Mouse (Mus musculus): ENCODE measurements around the gene Upk3bl. TPM values are rescaled to one million over a fixed set of nuclear protein-coding genes. Genes with fewer than 3 reads are reported as not detected.

The Upk3bl gene
- polyA plus RNA-seq (2015; fragmentation: Nextera tagmentation; extraction: Ambion mirVana), result 4.0 and 6.1 TPM in 2 replicates

DNA sequence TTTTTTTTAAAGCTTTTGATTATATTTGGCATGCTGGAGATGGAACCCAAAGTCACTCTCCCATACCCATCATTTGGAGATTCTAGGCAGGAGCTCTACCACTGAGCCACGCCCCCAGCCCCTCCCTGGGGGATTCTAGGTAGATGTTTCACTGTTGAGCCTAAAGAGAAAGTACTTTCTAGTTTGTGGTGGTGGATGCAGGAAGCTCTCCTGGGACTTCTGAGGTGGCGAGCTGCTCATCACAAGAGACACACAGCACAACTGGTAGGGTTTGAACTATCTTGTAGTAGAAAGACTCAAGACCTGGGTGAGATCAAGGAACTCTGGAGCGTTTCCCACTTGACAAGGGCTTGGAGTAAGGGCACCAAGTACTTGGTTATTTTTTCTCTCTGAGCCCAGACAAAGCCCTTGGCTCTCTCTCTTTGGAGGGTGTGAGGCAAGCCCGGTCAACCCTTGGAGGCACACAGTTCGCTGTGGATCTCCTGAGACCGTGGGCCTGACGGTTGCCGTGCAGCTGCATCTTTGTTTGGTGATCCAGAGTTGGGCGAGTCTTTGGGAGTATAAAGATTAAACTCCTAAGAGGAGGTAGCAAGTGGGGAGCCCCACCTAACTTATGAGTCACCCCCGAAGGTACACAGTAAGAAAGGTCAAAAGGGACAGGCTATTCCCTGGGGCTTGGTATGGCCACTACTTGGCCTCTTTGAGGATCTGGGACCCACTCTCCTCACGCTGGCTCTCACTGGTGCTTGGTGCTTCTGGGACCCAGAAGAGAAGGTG is at the start of gene Upk3bl:
Gene Upk3bl, plus strand, starts transcription at position 192 of the 777 bp plus-strand sequence.
- Histone ChIP-seq H3K4me2 (ENCODE audit: low read length) (no peak within 1 kb of the TSS), H3K36me3 (ENCODE audit: insufficient read depth, low read length) (no peaks in the 10 kb centered on the region), H3K27ac (peak within 1 kb of the TSS; percentile 88; the same call in 1 of the 2 replicates), H3K9me3 (replicated peaks; ENCODE audit: low read length) (no peaks in the 10 kb centered on the region), H3K27me3 (ENCODE audit: insufficient read depth, low read length) (no peaks in the 10 kb centered on the region), H3K4me1 (replicated peaks; ENCODE audit: insufficient read depth, low read length) (peaks cover 24% of the 10 kb centered on the region), H3K4me3 (replicated peaks; ENCODE audit: low read depth, low read length) (no peak within 1 kb of the TSS), H3K9ac (ENCODE audit: low read depth, low read length) (no peak within 1 kb of the TSS)
- DNase-seq (ENCODE audit: low spot score) (no peak), ATAC-seq (replicated peaks; ENCODE audit: low FRiP score, low read depth) (no peak)
- 90% methylated on average over 11 of the region's 11 CpGs for WGBS
- TF ChIP-seq CTCF (IDR thresholded peaks at IDR 0.05; ENCODE audit: low read depth), result no peak

DNA sequence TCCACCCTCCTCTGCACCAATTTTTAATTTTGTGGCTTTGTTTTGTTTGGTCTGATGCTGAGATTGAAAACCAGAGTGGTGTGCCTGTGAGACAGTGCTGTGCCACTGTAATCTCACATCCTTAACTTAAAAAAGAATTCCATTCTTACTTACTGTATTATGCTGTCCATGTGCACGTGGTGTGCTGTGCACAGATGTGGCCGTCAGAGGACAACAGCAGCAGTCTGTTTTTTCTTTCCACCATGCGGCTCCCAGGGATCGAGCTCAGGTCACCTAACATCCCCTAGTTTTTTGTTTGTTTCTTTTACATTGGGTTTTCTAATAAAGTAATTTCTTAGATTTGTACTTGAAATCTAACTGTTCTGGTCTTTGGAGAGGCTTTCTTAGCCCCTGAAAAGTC is 49.8 kb upstream of the Upk3bl start:
- Histone ChIP-seq H3K36me3 (ENCODE audit: insufficient read depth, low read length) (0 out of 2 replicates have a peak, but pooled peaks cover 3% of the 10 kb centered on the region), H3K4me3 (replicated peaks; ENCODE audit: low read depth, low read length) (no peak overlapping the region), H3K27ac (no peak overlapping the region), H3K27me3 (ENCODE audit: insufficient read depth, low read length) (no peaks in the 10 kb centered on the region), H3K4me1 (replicated peaks; ENCODE audit: insufficient read depth, low read length) (no peaks in the 10 kb centered on the region; the same call in 1 of the 2 replicates), H3K9me3 (replicated peaks; ENCODE audit: low read length) (no peaks in the 10 kb centered on the region), H3K4me2 (ENCODE audit: low read length) (no peak overlapping the region), H3K9ac (ENCODE audit: low read depth, low read length) (no peak overlapping the region)
- TF ChIP-seq CTCF (IDR thresholded peaks at IDR 0.05; ENCODE audit: low read depth), result no peak
- WGBS, result 46% methylated on average over 4 of the region's 4 CpGs
- no peak for ATAC-seq (replicated peaks; ENCODE audit: low FRiP score, low read depth)
- no peak for DNase-seq (ENCODE audit: low spot score)

DNA sequence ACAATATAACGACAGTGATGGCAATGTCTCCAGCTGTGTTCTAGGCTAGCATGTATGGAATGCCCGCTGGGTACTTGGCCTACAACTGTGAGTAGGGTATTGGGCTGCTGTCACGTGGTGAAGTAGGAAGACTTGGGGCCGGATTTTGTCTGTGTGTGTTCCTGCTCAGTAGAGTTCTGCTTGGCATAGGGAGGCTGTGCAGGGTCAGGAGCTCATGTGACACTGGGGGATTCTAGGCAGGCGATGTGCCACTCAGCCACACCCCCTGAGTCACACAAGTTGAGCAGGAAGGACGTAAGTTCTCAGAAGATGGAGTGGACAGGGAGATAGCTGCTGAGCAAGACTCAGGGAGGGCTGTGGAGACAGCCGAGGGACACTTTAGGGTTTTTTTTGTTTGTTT is 46.5 kb upstream of the Upk3bl start:
- no peak overlapping the region for H3K4me2 ChIP-seq (ENCODE audit: low read length)
- no peak for TF ChIP-seq CTCF (IDR thresholded peaks at IDR 0.05; ENCODE audit: low read depth)
- ATAC-seq (replicated peaks; ENCODE audit: low FRiP score, low read depth), result no peak
- H3K36me3 ChIP-seq (ENCODE audit: insufficient read depth, low read length), result peaks cover 17% of the 10 kb centered on the region; the same call in 1 of the 2 replicates
- H3K27ac ChIP-seq, result no peak overlapping the region
- H3K4me1 ChIP-seq (replicated peaks; ENCODE audit: insufficient read depth, low read length), result no peaks in the 10 kb centered on the region; the same call in 1 of the 2 replicates
- WGBS, result 64% methylated on average over 7 of the region's 7 CpGs
- no peaks in the 10 kb centered on the region for H3K27me3 ChIP-seq (ENCODE audit: insufficient read depth, low read length)
- H3K4me3 ChIP-seq (replicated peaks; ENCODE audit: low read depth, low read length), result no peak overlapping the region
- no peaks in the 10 kb centered on the region for H3K9me3 ChIP-seq (replicated peaks; ENCODE audit: low read length)
- no peak overlapping the region for H3K9ac ChIP-seq (ENCODE audit: low read depth, low read length)
- no peak for DNase-seq (ENCODE audit: low spot score)

DNA sequence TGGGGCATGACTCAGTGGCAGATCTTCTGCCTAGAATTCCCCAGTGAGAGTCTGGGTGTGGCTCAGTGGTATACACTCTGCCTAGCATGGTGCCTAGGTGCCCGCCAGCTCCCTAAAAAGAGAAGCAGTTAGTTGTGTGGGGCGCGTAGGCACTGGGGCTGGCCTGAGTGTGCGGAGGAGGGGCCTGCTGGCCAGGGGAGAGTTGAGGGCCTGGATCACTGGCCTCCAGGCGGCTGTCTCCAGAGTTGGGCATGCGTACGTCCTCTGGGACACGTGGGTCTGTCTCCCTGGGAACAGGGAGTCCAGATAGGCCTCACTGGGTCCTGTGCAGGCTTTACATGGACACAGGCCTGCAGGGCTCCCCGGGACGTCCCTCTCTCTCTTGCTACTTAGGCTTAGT is 39.4 kb upstream of the Upk3bl start:
- ATAC-seq (replicated peaks; ENCODE audit: low FRiP score, low read depth) (peak; percentile 88), DNase-seq (ENCODE audit: low spot score) (peak; percentile 67)
- Histone ChIP-seq H3K27ac (peak overlapping the region; percentile 77), H3K4me1 (replicated peaks; ENCODE audit: insufficient read depth, low read length) (peaks cover 11% of the 10 kb centered on the region), H3K4me2 (ENCODE audit: low read length) (no peak overlapping the region), H3K36me3 (ENCODE audit: insufficient read depth, low read length) (peaks cover 18% of the 10 kb centered on the region; the same call in 1 of the 2 replicates), H3K4me3 (replicated peaks; ENCODE audit: low read depth, low read length) (no peak overlapping the region), H3K9ac (ENCODE audit: low read depth, low read length) (no peak overlapping the region), H3K9me3 (replicated peaks; ENCODE audit: low read length) (no peaks in the 10 kb centered on the region), H3K27me3 (ENCODE audit: insufficient read depth, low read length) (no peaks in the 10 kb centered on the region)
- TF ChIP-seq CTCF (IDR thresholded peaks at IDR 0.05; ENCODE audit: low read depth), result no peak
- 56% methylated on average over 10 of the region's 10 CpGs for WGBS

DNA sequence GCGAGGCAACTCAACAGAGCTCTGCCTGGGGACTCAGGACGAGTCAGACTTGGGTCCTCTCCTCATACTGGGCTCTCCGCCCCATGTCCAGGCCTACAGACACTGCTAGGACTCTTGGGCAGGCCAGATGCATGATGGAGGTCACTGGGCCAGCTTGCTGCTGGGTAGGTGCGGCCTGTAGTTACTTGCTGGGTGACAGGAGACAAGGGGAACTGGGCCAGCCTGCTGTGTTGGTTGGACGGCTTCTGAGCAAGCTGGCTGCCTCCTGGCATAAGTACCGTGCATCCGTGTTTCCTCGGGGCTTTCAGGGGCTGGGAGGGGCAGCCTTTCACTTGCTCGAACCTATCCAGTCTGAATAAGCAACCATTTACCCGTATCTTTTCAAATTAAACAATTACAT is 38.7 kb upstream of the Upk3bl start:
- WGBS, result 73% methylated on average over 10 of the region's 10 CpGs
- Histone ChIP-seq H3K27me3 (ENCODE audit: insufficient read depth, low read length) (no peaks in the 10 kb centered on the region), H3K27ac (peak overlapping the region; percentile 77), H3K4me2 (ENCODE audit: low read length) (no peak overlapping the region), H3K4me1 (replicated peaks; ENCODE audit: insufficient read depth, low read length) (peaks cover 11% of the 10 kb centered on the region), H3K9ac (ENCODE audit: low read depth, low read length) (0 out of 2 replicates have a peak overlapping the region, but pooled peaks have one; percentile 23), H3K4me3 (replicated peaks; ENCODE audit: low read depth, low read length) (no peak overlapping the region), H3K36me3 (ENCODE audit: insufficient read depth, low read length) (peaks cover 19% of the 10 kb centered on the region; the same call in 1 of the 2 replicates), H3K9me3 (replicated peaks; ENCODE audit: low read length) (no peaks in the 10 kb centered on the region)
- no peak for DNase-seq (ENCODE audit: low spot score)
- no peak for ATAC-seq (replicated peaks; ENCODE audit: low FRiP score, low read depth)
- TF ChIP-seq CTCF (IDR thresholded peaks at IDR 0.05; ENCODE audit: low read depth), result no peak

DNA sequence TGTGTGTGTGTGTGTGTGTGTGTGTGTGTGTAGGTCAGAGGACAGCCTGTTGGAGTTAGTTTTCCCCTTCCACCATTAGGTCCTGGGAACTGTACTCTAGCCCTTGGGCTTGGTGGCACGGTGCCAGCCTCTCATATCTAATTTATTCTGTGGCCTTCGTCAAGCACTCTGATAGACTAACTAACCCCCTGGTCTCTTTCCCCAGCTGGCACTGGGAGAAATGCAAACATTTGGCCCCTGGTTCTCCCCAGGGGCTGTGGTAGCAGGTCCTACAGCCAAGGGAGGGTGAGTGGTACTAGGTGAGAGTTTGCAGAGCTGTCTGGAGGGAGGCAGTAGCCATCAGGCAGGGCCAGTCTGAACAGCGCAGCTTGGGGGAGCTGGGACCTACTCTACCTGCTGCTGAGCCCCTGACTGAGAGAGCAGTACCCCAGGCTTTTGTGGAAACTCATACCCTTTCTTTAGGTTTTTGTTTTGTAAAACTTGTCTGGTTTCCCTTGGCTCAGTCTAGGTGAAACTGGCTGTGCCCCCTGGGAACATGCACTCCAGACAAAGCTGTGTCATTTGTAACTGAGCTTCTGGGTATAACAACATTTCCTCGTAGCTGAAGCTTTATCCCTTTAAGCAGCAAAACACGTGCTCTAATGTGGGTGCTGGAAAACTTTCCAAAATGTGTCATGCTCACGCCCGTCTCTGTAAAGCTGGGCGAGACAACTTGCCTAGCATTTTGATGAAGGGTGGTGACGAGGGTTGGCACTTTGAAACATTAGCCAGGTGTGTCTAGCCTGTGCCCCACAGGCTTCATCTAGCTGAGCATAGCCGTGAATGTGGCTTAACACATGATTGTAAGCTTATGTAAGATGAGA is 38.0 kb upstream of the Upk3bl start:
- peak overlapping the region; percentile 77 for H3K27ac ChIP-seq
- no peak overlapping the region for H3K4me3 ChIP-seq (replicated peaks; ENCODE audit: low read depth, low read length)
- H3K4me2 ChIP-seq (ENCODE audit: low read length), result no peak overlapping the region
- H3K36me3 ChIP-seq (ENCODE audit: insufficient read depth, low read length), result peaks cover 17% of the 10 kb centered on the region; the same call in 1 of the 2 replicates
- 0 out of 2 replicates have a peak overlapping the region, but pooled peaks have one; percentile 23 for H3K9ac ChIP-seq (ENCODE audit: low read depth, low read length)
- DNase-seq (ENCODE audit: low spot score) (no peak), ATAC-seq (replicated peaks; ENCODE audit: low FRiP score, low read depth) (0 out of 2 replicates have a peak, but pooled peaks have one; percentile 14)
- no peak for TF ChIP-seq CTCF (IDR thresholded peaks at IDR 0.05; ENCODE audit: low read depth)
- H3K4me1 ChIP-seq (replicated peaks; ENCODE audit: insufficient read depth, low read length), result peaks cover 11% of the 10 kb centered on the region
- H3K27me3 ChIP-seq (ENCODE audit: insufficient read depth, low read length), result no peaks in the 10 kb centered on the region
- WGBS, result 71% methylated on average over 10 of the region's 10 CpGs
- no peaks in the 10 kb centered on the region for H3K9me3 ChIP-seq (replicated peaks; ENCODE audit: low read length)
